Mouse (Mus musculus) kidney, postnatal 0 days (tissue): ENCODE results near the gene Lzic. TPM values are rescaled to one million over a fixed set of nuclear protein-coding genes. Genes with fewer than 3 reads are reported as not detected.

Experiments
- ATAC-seq: fragments of 200-750 bp; cut with Nextera tagmentation; replicated peaks from 2 replicates; pipeline ENCODE4 v1.8.0; 2017; ENCODE audit warnings: low read depth, moderate number of reproducible peaks, moderate TSS enrichment, moderate library complexity; ENCODE audit not compliant: low FRiP score
- DNase-seq: peaks from one replicate; pipeline ENCODE4 v3.0.0-alpha.2; 2016; ENCODE audit warnings: low spot score
- H3K27ac ChIP-seq: fragments of 300-500 bp; sonication (generic); 2 replicates; pipeline ENCODE4 v1.5.1; 2014; ENCODE audit warnings: mild to moderate bottlenecking
- H3K27me3 ChIP-seq: fragments of 300-500 bp; sonication (generic); 2 replicates; pipeline ENCODE4 v1.6.1; 2014; ENCODE audit warnings: low read length, mixed read lengths; ENCODE audit not compliant: insufficient read depth
- H3K36me3 ChIP-seq: fragments of 300-500 bp; sonication (generic); 2 replicates; pipeline ENCODE4 v1.6.1; 2014; ENCODE audit warnings: low read length, mixed read lengths; ENCODE audit not compliant: insufficient read depth
- H3K4me1 ChIP-seq: fragments of 300-500 bp; sonication (generic); replicated peaks from 2 replicates; pipeline ENCODE4 v1.6.1; 2014; ENCODE audit warnings: antibody characterized with exemption, low read length, mixed read lengths; ENCODE audit not compliant: insufficient read depth
- H3K4me2 ChIP-seq: fragments of 300-500 bp; sonication (generic); 2 replicates; pipeline ENCODE4 v1.6.1; 2014; ENCODE audit warnings: mild to moderate bottlenecking, low read length, moderate library complexity, mixed read lengths
- H3K4me3 ChIP-seq: fragments of 300-500 bp; sonication (generic); replicated peaks from 2 replicates; pipeline ENCODE4 v1.5.1; 2014; ENCODE audit warnings: low read depth, low read length
- H3K9ac ChIP-seq: fragments of 300-500 bp; sonication (generic); 2 replicates; pipeline ENCODE4 v1.6.1; 2014; ENCODE audit warnings: low read depth, low read length
- H3K9me3 ChIP-seq: fragments of 300-500 bp; sonication (generic); replicated peaks from 2 replicates; pipeline ENCODE4 v1.6.1; 2016; ENCODE audit warnings: low read length, inconsistent platforms, mixed read lengths
- CTCF ChIP-seq: IDR thresholded peaks from 2 replicates; pipeline ENCODE4 v1.5.1; 2016; ENCODE audit warnings: antibody characterized with exemption, low read depth, mild to moderate bottlenecking, moderate library complexity
- WGBS: fragments of 180-500 bp; shearing (Covaris S2); extraction: QIAGEN DNeasy Blood & Tissue Kit; methylation state at CpG from one replicate; pipeline ENCODE4 v1.1.7; 2014; 5-methylcytosine and 5-hydroxymethylcytosine counted together
- polyA plus RNA-seq: library from polyadenylated mRNA; unstranded; fragments of >200 nt; fragmentation: Nextera tagmentation; extraction: Ambion mirVana; gene quantifications from 2 replicates; pipeline ENCODE4 v1.2.1, GENCODE M21; 2015

Lzic gene
- polyA plus RNA-seq, 1 experiment from 2014 or later = 31.7 TPM

DNA sequence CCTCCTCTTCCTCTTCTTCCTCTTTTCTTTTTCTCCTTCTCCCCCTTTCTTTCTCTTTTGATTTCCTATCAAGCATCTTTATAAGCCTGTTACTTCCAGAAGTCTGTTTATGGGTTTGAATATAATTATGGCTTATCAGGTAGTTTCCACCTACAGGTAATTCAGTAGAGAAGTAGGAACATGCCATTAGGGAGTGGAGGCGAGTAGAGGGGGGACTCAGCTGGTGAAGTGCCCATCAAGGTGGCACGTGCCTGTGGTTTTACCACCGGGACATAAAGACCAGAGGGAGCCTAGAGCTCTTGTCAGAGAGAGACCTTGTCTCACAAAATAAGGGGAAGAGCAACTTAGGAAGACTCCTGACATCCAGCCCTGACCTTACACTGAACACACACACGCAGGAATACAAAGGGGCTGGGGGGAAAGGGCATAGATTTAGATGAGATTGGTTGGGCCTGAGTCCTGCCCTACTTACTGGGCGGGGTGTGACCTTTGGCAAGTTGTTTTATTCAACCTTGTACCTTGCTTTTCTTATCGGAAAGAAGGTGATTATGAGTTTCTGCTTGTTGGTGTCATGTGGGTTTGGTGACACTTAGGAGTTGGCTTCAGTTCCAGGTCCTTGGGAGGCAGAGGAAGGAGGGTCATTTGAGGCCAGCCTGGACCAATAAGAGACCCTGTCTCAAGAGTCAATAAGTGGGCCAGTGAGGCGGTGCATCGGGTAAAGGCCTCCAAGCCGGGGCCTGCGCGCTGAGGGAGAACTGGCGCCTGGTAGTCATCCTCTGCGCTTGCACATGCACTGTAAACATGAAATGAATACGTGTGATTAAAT lies 4.6 kb downstream of the Lzic start:
- peaks cover 3% of the 10 kb centered on the region; the same call in 1 of the 2 replicates for H3K4me1 ChIP-seq
- 97% methylated on average over 14 of the region's 14 CpGs for WGBS
- H3K27me3 ChIP-seq = no peaks in the 10 kb centered on the region
- H3K4me2 ChIP-seq = no peak overlapping the region
- H3K9me3 ChIP-seq = no peaks in the 10 kb centered on the region
- no peak for DNase-seq
- no peak overlapping the region for H3K9ac ChIP-seq
- TF ChIP-seq CTCF = no peak
- no peak overlapping the region for H3K27ac ChIP-seq
- H3K36me3 ChIP-seq = peaks cover 46% of the 10 kb centered on the region
- ATAC-seq = no peak
- no peak overlapping the region for H3K4me3 ChIP-seq

DNA sequence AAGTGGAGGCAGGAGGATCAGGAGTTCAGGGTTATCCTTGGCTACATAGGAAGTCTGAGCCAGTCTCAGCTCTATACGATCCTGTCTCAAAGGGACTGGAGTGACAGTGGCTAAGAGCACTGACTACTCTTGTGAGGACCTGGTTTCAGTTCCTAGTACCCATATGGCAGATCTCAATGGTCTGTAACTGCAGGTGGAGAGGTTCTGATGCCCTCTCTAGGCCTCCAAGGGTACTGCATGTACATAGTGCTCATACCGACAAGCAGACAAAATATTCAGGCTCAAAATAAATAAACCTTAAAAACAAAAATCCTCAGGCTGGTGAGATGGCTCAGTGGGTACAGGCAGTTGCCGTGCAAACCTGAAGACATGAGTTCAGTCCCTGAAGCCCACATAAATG lies 6.1 kb downstream of the Lzic start:
- H3K36me3 ChIP-seq = peaks cover 55% of the 10 kb centered on the region
- H3K4me1 ChIP-seq = no peaks in the 10 kb centered on the region
- TF ChIP-seq CTCF = peak; percentile 41; the same call in 1 of the 2 replicates
- ATAC-seq (no peak), DNase-seq (no peak)
- H3K9ac ChIP-seq = no peak overlapping the region
- no peak overlapping the region for H3K4me3 ChIP-seq
- no peaks in the 10 kb centered on the region for H3K9me3 ChIP-seq
- H3K27ac ChIP-seq = no peak overlapping the region
- no peaks in the 10 kb centered on the region for H3K27me3 ChIP-seq
- 95% methylated on average over 3 of the region's 3 CpGs for WGBS
- no peak overlapping the region for H3K4me2 ChIP-seq

DNA sequence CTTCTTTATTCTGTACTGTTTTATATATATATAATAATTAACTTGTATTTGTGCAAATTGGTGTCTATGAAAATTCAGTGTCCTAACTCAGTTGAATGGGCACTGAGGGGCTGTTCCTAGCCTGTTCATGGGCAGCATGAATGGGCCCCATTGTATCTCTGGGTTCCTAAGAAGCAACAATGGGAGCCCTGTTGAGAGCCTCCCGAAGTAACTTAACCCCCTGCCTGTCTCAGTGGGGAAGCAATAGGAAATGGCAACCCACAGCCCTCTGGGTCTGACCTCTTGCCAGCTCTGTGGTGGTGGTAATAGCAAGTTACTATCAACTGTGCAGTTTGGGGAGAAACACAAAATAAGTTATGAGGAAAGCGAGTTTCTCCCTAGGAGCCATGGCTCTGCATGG lies 11.6 kb downstream of the Lzic start:
- TF ChIP-seq CTCF = no peak
- H3K4me3 ChIP-seq = no peak overlapping the region
- H3K9me3 ChIP-seq = no peaks in the 10 kb centered on the region
- H3K4me1 ChIP-seq = no peaks in the 10 kb centered on the region
- no peak overlapping the region for H3K9ac ChIP-seq
- H3K36me3 ChIP-seq = peaks cover 47% of the 10 kb centered on the region
- no peak overlapping the region for H3K4me2 ChIP-seq
- WGBS = 78% methylated on average over 2 of the region's 2 CpGs
- DNase-seq (no peak), ATAC-seq (no peak)
- H3K27me3 ChIP-seq = no peaks in the 10 kb centered on the region
- no peak overlapping the region for H3K27ac ChIP-seq

DNA sequence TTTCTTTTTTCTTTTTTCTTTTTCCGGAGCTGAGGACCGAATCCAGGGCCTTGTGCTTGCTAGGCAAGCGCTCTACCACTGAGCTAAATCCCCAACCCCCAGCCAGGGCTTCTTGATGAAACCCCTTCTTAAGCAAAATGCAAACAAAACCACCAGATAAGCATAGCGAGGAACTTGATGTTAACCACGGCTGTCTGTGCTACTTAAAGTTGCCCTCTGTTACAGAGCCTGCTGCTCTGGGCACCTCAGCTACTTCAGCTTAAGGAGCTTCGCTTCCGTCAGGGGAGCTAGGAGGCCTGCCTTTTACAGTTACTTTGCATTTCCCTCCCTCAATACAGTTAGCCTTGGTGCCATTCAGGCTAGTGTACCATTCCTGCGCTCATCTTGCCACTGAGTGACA lies 13.9 kb downstream of the Lzic start:
- no peak overlapping the region for H3K27ac ChIP-seq
- H3K4me3 ChIP-seq = no peak overlapping the region
- H3K27me3 ChIP-seq = no peaks in the 10 kb centered on the region
- no peaks in the 10 kb centered on the region for H3K4me1 ChIP-seq
- no peak overlapping the region for H3K9ac ChIP-seq
- H3K36me3 ChIP-seq = peaks cover 42% of the 10 kb centered on the region
- 88% methylated on average over 8 of the region's 8 CpGs for WGBS
- ATAC-seq (no peak), DNase-seq (no peak)
- H3K9me3 ChIP-seq = no peaks in the 10 kb centered on the region
- no peak for TF ChIP-seq CTCF
- no peak overlapping the region for H3K4me2 ChIP-seq

DNA sequence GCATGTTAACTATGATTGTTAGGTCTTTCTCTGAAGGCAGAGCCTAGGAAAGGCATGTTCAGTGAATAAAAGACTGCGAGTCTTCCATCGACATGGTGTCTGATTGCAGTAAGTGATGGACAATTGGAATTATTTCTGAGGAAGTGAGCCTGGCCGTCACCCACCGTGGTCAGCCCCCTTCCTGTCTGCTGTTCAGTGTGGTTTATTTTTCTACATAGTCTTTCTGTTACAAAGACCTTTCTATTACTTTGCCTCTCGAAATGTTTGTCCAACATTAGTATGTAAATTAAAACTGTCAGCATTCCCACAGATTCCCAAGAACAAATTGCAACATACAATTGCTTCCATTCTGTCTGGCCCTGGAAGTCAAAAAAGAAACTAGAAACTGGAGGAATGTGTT lies 14.8 kb downstream of the Lzic start:
- Histone ChIP-seq H3K4me3 (no peak overlapping the region), H3K27ac (no peak overlapping the region), H3K9ac (no peak overlapping the region), H3K27me3 (no peaks in the 10 kb centered on the region), H3K9me3 (no peaks in the 10 kb centered on the region), H3K4me2 (no peak overlapping the region), H3K4me1 (no peaks in the 10 kb centered on the region), H3K36me3 (peaks cover 34% of the 10 kb centered on the region)
- TF ChIP-seq CTCF = no peak
- WGBS = 73% methylated on average over 5 of the region's 5 CpGs
- ATAC-seq = no peak
- DNase-seq = no peak

DNA sequence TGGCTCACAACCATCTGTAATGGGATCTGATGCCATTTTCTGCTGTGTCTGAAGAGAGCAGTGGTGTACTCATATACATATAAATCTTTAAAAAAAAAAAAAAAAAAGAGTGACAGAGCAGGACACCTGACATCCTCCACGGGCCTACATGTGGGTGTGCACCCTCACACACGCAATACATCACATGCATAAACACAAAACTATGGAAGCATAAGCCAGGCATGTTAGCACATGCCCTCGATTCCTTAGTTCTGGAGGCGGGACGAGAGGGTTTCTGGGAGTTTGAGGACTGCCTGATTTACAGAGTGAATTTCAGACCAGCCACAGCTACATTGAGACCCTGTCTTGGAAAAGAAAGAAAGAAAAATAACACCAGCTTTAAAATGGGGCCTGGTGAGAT lies 19.3 kb downstream of the Lzic start:
- DNase-seq (no peak), ATAC-seq (no peak)
- H3K9me3 ChIP-seq = no peaks in the 10 kb centered on the region
- no peak overlapping the region for H3K4me3 ChIP-seq
- H3K36me3 ChIP-seq = peaks cover 14% of the 10 kb centered on the region; the same call in 1 of the 2 replicates
- no peak overlapping the region for H3K9ac ChIP-seq
- no peak overlapping the region for H3K4me2 ChIP-seq
- TF ChIP-seq CTCF = no peak
- H3K27me3 ChIP-seq = no peaks in the 10 kb centered on the region
- WGBS = 75% methylated on average over 5 of the region's 5 CpGs
- no peaks in the 10 kb centered on the region for H3K4me1 ChIP-seq
- H3K27ac ChIP-seq = no peak overlapping the region
